In genomic region chr17:78326381-78326780, GRCm38 (mm10) we compare ENCODE assay signal across 16 mouse cellular contexts.
DNase-seq lines count a peak whose midpoint lies in the region; ATAC-seq lines count a peak whose summit lies in the region.
"Had no signal": no experiment of that assay in that cellular context is flagged by ENCODE, and none has a peak within 500 bp of the region (broad histone marks: within the 10 kb centered on the region; RNA-seq: fewer than 3 reads in every experiment).

No protein-coding gene starts in this region.

- 72% methylated on average over 2 of the region's 2 CpGs for WGBS in hindbrain, embryonic 12.5 days
- 91% methylated on average over 2 of the region's 2 CpGs for WGBS in hindbrain, embryonic 13.5 days
- 77% methylated on average over 2 of the region's 2 CpGs for WGBS in neural tube, embryonic 12.5 days
- WGBS in neural tube, embryonic 15.5 days, result 87% methylated on average over 2 of the region's 2 CpGs
- 61% methylated on average over 2 of the region's 2 CpGs for WGBS in liver, embryonic 16.5 days (ENCODE audit: insufficient replicate concordance)

- no peaks in the 10 kb centered on the region for H3K9me3 ChIP-seq in hindbrain, embryonic 12.5 days (replicated peaks)
- H3K9me3 ChIP-seq in hindbrain, embryonic 13.5 days, result no peaks in the 10 kb centered on the region
- no peaks in the 10 kb centered on the region for H3K9me3 ChIP-seq in neural tube, embryonic 12.5 days
- no peaks in the 10 kb centered on the region for H3K9me3 ChIP-seq in neural tube, embryonic 15.5 days (replicated peaks)
- H3K9me3 ChIP-seq in liver, embryonic 16.5 days (replicated peaks; ENCODE audit: control insufficient read depth, low read length), result no peaks in the 10 kb centered on the region
- H3K9me3 ChIP-seq: embryonic facial prominence, embryonic 12.5 days; limb, embryonic 13.5 days; midbrain, embryonic 15.5 days had no signal

- no peak overlapping the region for H3K9ac ChIP-seq in hindbrain, embryonic 12.5 days
- no peak overlapping the region for H3K9ac ChIP-seq in hindbrain, embryonic 13.5 days
- H3K9ac ChIP-seq in neural tube, embryonic 12.5 days, result no peak overlapping the region
- no peak overlapping the region for H3K9ac ChIP-seq in neural tube, embryonic 15.5 days (replicated peaks)
- H3K9ac ChIP-seq in liver, embryonic 16.5 days (ENCODE audit: low read depth, low read length), result no peak overlapping the region
- H3K9ac ChIP-seq: embryonic facial prominence, embryonic 12.5 days; limb, embryonic 13.5 days; midbrain, embryonic 15.5 days had no signal

- no peaks in the 10 kb centered on the region for H3K27me3 ChIP-seq in hindbrain, embryonic 12.5 days
- no peaks in the 10 kb centered on the region for H3K27me3 ChIP-seq in hindbrain, embryonic 13.5 days
- H3K27me3 ChIP-seq in neural tube, embryonic 12.5 days (replicated peaks), result no peaks in the 10 kb centered on the region
- H3K27me3 ChIP-seq in neural tube, embryonic 15.5 days (replicated peaks), result no peaks in the 10 kb centered on the region
- H3K27me3 ChIP-seq in liver, embryonic 16.5 days (ENCODE audit: control insufficient read depth, insufficient read depth, low read depth, low read length), result no peaks in the 10 kb centered on the region
- H3K27me3 ChIP-seq: embryonic facial prominence, embryonic 12.5 days; limb, embryonic 13.5 days; midbrain, embryonic 15.5 days had no signal

- no peak overlapping the region for H3K4me2 ChIP-seq in hindbrain, embryonic 12.5 days (replicated peaks)
- H3K4me2 ChIP-seq in hindbrain, embryonic 13.5 days, result no peak overlapping the region
- no peak overlapping the region for H3K4me2 ChIP-seq in neural tube, embryonic 12.5 days (replicated peaks)
- no peak overlapping the region for H3K4me2 ChIP-seq in neural tube, embryonic 15.5 days
- H3K4me2 ChIP-seq in liver, embryonic 16.5 days (ENCODE audit: low read depth, low read length), result no peak overlapping the region
- H3K4me2 ChIP-seq: embryonic facial prominence, embryonic 12.5 days; limb, embryonic 13.5 days; midbrain, embryonic 15.5 days had no signal

- no peak overlapping the region for H3K4me3 ChIP-seq in hindbrain, embryonic 12.5 days
- no peak overlapping the region for H3K4me3 ChIP-seq in hindbrain, embryonic 13.5 days
- H3K4me3 ChIP-seq in neural tube, embryonic 12.5 days, result no peak overlapping the region
- no peak overlapping the region for H3K4me3 ChIP-seq in neural tube, embryonic 15.5 days (replicated peaks)
- no peak overlapping the region for H3K4me3 ChIP-seq in liver, embryonic 16.5 days (ENCODE audit: low read depth, low read length)
- H3K4me3 ChIP-seq: embryonic facial prominence, embryonic 12.5 days; limb, embryonic 13.5 days; midbrain, embryonic 15.5 days had no signal

- H3K36me3 ChIP-seq in hindbrain, embryonic 12.5 days, result no peaks in the 10 kb centered on the region
- H3K36me3 ChIP-seq in hindbrain, embryonic 13.5 days, result no peaks in the 10 kb centered on the region
- no peaks in the 10 kb centered on the region for H3K36me3 ChIP-seq in neural tube, embryonic 12.5 days
- H3K36me3 ChIP-seq in neural tube, embryonic 15.5 days, result no peaks in the 10 kb centered on the region; the same call in 1 of the 2 replicates
- H3K36me3 ChIP-seq in liver, embryonic 16.5 days (ENCODE audit: control insufficient read depth, insufficient read depth), result no peaks in the 10 kb centered on the region
- H3K36me3 ChIP-seq: embryonic facial prominence, embryonic 12.5 days; midbrain, embryonic 15.5 days had no signal

- H3K4me1 ChIP-seq in hindbrain, embryonic 12.5 days, result peaks cover 3% of the 10 kb centered on the region; the same call in 1 of the 2 replicates
- peaks cover 6% of the 10 kb centered on the region; the same call in 1 of the 2 replicates for H3K4me1 ChIP-seq in hindbrain, embryonic 13.5 days (replicated peaks)
- peaks cover 11% of the 10 kb centered on the region; the same call in 1 of the 2 replicates for H3K4me1 ChIP-seq in neural tube, embryonic 12.5 days
- H3K4me1 ChIP-seq in neural tube, embryonic 15.5 days, result peaks cover 3% of the 10 kb centered on the region; the same call in 1 of the 2 replicates
- peaks cover 27% of the 10 kb centered on the region for H3K4me1 ChIP-seq in liver, embryonic 16.5 days (ENCODE audit: control insufficient read depth, low read depth, low read length)

- DNase-seq in adrenal gland, adult 2 months, result peak; percentile 41
- no peak for DNase-seq in adrenal gland, adult 18-20 months (ENCODE audit: low spot score in 2 of 2)
- DNase-seq in frontal cortex, postnatal 10 days (ENCODE audit: low spot score in 2 of 2), result no peak
- DNase-seq: cerebellum, postnatal 25 days; kidney, adult 18-20 months; right cerebral cortex, adult 18-20 months; spleen, adult 18-20 months; thymus, postnatal 14 days had no signal

- 0 out of 2 replicates have a peak, but pooled peaks have one; percentile 19 for ATAC-seq in hindbrain, embryonic 12.5 days (ENCODE audit: low FRiP score)
- ATAC-seq in hindbrain, embryonic 13.5 days (ENCODE audit: low FRiP score), result no peak
- ATAC-seq in neural tube, embryonic 12.5 days (ENCODE audit: low FRiP score, low read depth), result peak; percentile 25; the same call in 1 of the 2 replicates
- no peak for ATAC-seq in neural tube, embryonic 15.5 days (ENCODE audit: low FRiP score)
- ATAC-seq in liver, embryonic 16.5 days (ENCODE audit: low read depth), result no peak
- ATAC-seq: midbrain, embryonic 15.5 days had no signal

- H3K27ac ChIP-seq in hindbrain, embryonic 12.5 days, result no peak overlapping the region
- no peak overlapping the region for H3K27ac ChIP-seq in hindbrain, embryonic 13.5 days
- no peak overlapping the region for H3K27ac ChIP-seq in neural tube, embryonic 12.5 days
- H3K27ac ChIP-seq in neural tube, embryonic 15.5 days (replicated peaks), result no peak overlapping the region
- H3K27ac ChIP-seq in liver, embryonic 16.5 days (ENCODE audit: low read length), result 0 out of 2 replicates have a peak overlapping the region, but pooled peaks have one; percentile 24
- H3K27ac ChIP-seq: embryonic facial prominence, embryonic 12.5 days; limb, embryonic 13.5 days; midbrain, embryonic 15.5 days had no signal

Comparison
In these comparisons a context has a peak if more than half of its experiments do, and no peak if none do; other contexts are left out.
1. ATAC-seq: peak in hindbrain, embryonic 12.5 days (single experiment) and neural tube, embryonic 12.5 days (single experiment); none in hindbrain, embryonic 13.5 days (single experiment), neural tube, embryonic 15.5 days (single experiment) and liver, embryonic 16.5 days (single experiment).